Mouse (Mus musculus) CH12.LX (cell line): Measurements from ENCODE around the gene Fbxo31.

Experiments used
- ETS1 ChIP-seq: conservative IDR thresholded peaks from 2 replicates; pipeline ENCODE4 v1.6.1; 2012; ENCODE audit warnings: low read depth, mild to moderate bottlenecking, inconsistent platforms, low read length, improper control_type of control experiment, moderate library complexity
- MAX ChIP-seq: IDR thresholded peaks from 2 replicates; pipeline ENCODE4 v1.6.1; 2011; ENCODE audit warnings: low read length, improper control_type of control experiment
- POLR2A ChIP-seq: IDR thresholded peaks from 2 replicates; pipeline ENCODE4 v1.6.1; 2011; ENCODE audit warnings: low read depth, mild to moderate bottlenecking, improper control_type of control experiment, low read length

DNA sequence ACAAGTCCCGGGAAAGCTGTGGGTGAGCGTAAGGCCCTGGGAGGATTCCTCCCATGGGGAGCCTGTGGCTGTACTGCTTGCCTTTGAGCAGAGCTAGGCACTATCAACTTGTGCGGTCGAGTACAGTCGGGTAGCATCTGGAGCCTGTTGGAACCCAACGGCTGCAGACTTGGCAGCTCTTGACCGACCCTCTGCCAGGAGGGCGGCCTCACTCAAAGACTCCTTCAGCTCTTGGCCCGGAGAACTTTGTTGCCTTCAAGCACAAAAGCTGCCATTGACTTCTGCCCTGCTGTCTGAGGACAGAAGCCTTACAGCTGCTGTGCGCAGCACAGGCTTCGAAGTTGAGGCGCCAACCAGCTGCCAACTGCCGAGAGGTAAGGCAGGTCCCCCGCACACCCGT lies 49.8 kb downstream of the Fbxo31 start:
- TF ChIP-seq POLR2A (no peak), MAX (no peak), ETS1 (no peak)
